Mouse (Mus musculus): ENCODE results near the gene Atf6. TPM values are rescaled to one million over a fixed set of nuclear protein-coding genes. Genes with fewer than 3 reads are reported as not detected.

The Atf6 gene
- polyA plus RNA-seq, 1 experiment from 2014 or later = 9.8 TPM

DNA sequence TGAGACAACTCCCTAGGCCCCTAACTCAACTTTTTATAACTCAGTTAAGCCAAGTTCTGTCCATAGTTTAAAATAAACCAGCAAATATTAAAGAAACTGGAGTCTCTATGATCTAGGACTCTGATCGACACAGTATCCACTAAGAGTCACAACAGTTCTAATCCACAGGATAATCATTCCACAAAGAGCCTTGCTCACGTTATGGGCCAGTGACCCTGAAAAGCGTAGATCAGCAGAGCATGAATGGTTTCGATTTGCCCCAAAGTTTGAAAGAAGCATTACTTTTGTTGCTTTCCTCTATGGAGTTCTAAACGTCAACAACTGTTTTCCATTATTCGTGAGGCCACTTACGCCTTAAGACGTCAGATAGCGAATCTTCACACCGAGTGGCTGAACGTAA, 62.9 kb downstream of the Atf6 start:
- no peak overlapping the region for H3K4me3 ChIP-seq (ENCODE audit: low read depth, low read length)
- no peaks in the 10 kb centered on the region for H3K27me3 ChIP-seq (ENCODE audit: control insufficient read depth, insufficient read depth, low read length)
- no peak for DNase-seq (ENCODE audit: low spot score)
- no peaks in the 10 kb centered on the region for H3K9me3 ChIP-seq (ENCODE audit: control insufficient read depth, low read length)
- H3K36me3 ChIP-seq (ENCODE audit: control insufficient read depth, insufficient read depth, low read length) = no peaks in the 10 kb centered on the region
- H3K9ac ChIP-seq (ENCODE audit: low read length) = no peak overlapping the region
- H3K27ac ChIP-seq (ENCODE audit: low read depth, low read length) = no peak overlapping the region
- WGBS = 34% methylated on average over 11 of the region's 11 CpGs
- H3K4me1 ChIP-seq (replicated peaks; ENCODE audit: control insufficient read depth, insufficient read depth, low read length) = no peaks in the 10 kb centered on the region
- H3K4me2 ChIP-seq (ENCODE audit: low read depth, low read length, severe bottlenecking) = no peak overlapping the region
- ATAC-seq (replicated peaks; ENCODE audit: low FRiP score) = no peak

DNA sequence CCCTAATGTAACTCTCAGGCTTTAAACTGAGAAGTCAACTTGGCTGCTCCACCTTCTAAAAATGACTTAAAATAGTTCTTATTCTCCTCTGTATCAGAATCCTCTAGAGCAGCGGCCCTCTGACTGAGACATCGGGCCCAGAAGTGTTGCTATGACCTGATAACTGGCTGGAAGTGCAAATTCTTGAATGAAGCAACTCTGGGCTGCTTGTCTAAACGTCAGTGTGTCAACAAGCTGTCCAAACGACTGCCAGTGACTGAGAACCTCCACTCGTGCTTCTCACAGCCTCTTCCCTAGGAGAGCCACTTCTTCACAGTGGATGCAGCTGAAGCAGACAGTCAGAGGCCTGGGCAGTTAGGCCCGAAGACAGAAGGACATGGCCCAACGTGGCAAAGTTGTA, 64.9 kb downstream of the Atf6 start:
- Histone ChIP-seq H3K9ac (ENCODE audit: low read length) (no peak overlapping the region), H3K4me3 (ENCODE audit: low read depth, low read length) (no peak overlapping the region), H3K36me3 (ENCODE audit: control insufficient read depth, insufficient read depth, low read length) (no peaks in the 10 kb centered on the region), H3K4me1 (replicated peaks; ENCODE audit: control insufficient read depth, insufficient read depth, low read length) (no peaks in the 10 kb centered on the region), H3K9me3 (ENCODE audit: control insufficient read depth, low read length) (no peaks in the 10 kb centered on the region), H3K27me3 (ENCODE audit: control insufficient read depth, insufficient read depth, low read length) (no peaks in the 10 kb centered on the region), H3K4me2 (ENCODE audit: low read depth, low read length, severe bottlenecking) (no peak overlapping the region), H3K27ac (ENCODE audit: low read depth, low read length) (no peak overlapping the region)
- 72% methylated on average over 7 of the region's 7 CpGs for WGBS
- ATAC-seq (replicated peaks; ENCODE audit: low FRiP score) = no peak
- no peak for DNase-seq (ENCODE audit: low spot score)

- H3K27me3 ChIP-seq (ENCODE audit: control insufficient read depth, insufficient read depth, low read length) = no peaks in the 10 kb centered on the region
- DNase-seq (ENCODE audit: low spot score) (no peak), ATAC-seq (replicated peaks; ENCODE audit: low FRiP score) (no peak)
- no peak overlapping the region for H3K4me3 ChIP-seq (ENCODE audit: low read depth, low read length)
- no peaks in the 10 kb centered on the region for H3K36me3 ChIP-seq (ENCODE audit: control insufficient read depth, insufficient read depth, low read length)
- H3K4me2 ChIP-seq (ENCODE audit: low read depth, low read length, severe bottlenecking) = no peak overlapping the region
- whole genome bisulfite sequencing = 91% methylated on average over 3 of the region's 3 CpGs
- no peak overlapping the region for H3K27ac ChIP-seq (ENCODE audit: low read depth, low read length)
- H3K9ac ChIP-seq (ENCODE audit: low read length) = no peak overlapping the region
- H3K9me3 ChIP-seq (ENCODE audit: control insufficient read depth, low read length) = no peaks in the 10 kb centered on the region
- H3K4me1 ChIP-seq (replicated peaks; ENCODE audit: control insufficient read depth, insufficient read depth, low read length) = no peaks in the 10 kb centered on the region
Observed at GRCm38 (mm10) chr1:170800694-170801093, 66.9 kb downstream of the Atf6 start.

DNA sequence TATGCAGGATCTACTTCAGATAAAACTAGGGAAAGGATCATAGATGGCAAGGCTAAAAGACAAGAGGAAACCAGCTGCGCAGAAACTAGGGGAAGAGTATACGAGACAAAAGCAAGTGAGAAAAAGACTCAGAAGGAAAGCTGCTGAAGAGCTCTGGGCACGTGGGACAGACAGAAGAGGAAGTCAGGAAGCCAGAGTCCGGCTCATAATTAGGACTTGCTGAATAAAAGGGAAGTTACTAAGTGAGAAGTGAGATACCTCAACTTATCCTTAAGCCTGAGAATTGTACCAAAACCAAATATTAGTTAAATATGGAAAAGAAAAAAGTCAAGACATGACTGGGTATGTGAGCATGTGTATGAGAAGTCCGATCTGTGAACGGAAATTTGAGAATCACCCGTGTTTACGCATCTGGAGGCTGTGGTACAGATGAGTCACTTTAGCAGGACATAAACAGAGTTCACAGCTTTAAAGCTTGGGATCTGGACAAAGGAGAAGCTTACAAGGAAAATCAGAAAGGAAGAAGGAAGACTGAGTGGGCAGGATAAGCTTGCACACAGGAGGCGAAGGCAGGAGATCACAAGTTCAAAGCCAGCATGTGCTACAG, 71.7 kb downstream of the Atf6 start:
- no peaks in the 10 kb centered on the region for H3K9me3 ChIP-seq (ENCODE audit: control insufficient read depth, low read length)
- 83% methylated on average over 9 of the region's 9 CpGs for WGBS
- no peak for DNase-seq (ENCODE audit: low spot score)

GRCm38 (mm10) chr1:170791542-170791941, 76.0 kb downstream of the Atf6 start:
- no peaks in the 10 kb centered on the region for H3K9me3 ChIP-seq (ENCODE audit: control insufficient read depth, low read length)
- no peak overlapping the region for H3K4me2 ChIP-seq (ENCODE audit: low read depth, low read length, severe bottlenecking)
- WGBS = 88% methylated on average over 6 of the region's 6 CpGs
- H3K4me1 ChIP-seq (replicated peaks; ENCODE audit: control insufficient read depth, insufficient read depth, low read length) = no peaks in the 10 kb centered on the region
- no peak overlapping the region for H3K9ac ChIP-seq (ENCODE audit: low read length)
- H3K27me3 ChIP-seq (ENCODE audit: control insufficient read depth, insufficient read depth, low read length) = no peaks in the 10 kb centered on the region
- no peak overlapping the region for H3K4me3 ChIP-seq (ENCODE audit: low read depth, low read length)
- DNase-seq (ENCODE audit: low spot score) (no peak), ATAC-seq (replicated peaks; ENCODE audit: low FRiP score) (no peak)
- H3K27ac ChIP-seq (ENCODE audit: low read depth, low read length) = no peak overlapping the region
- no peaks in the 10 kb centered on the region for H3K36me3 ChIP-seq (ENCODE audit: control insufficient read depth, insufficient read depth, low read length)

More for the DNA sequence above, 71.7 kb downstream of the Atf6 start:
- H3K27ac ChIP-seq (ENCODE audit: low read depth, low read length) = no peak overlapping the region
- H3K36me3 ChIP-seq (ENCODE audit: control insufficient read depth, insufficient read depth, low read length) = no peaks in the 10 kb centered on the region
- H3K4me3 ChIP-seq (ENCODE audit: low read depth, low read length) = no peak overlapping the region
- no peak for ATAC-seq (replicated peaks; ENCODE audit: low FRiP score)
- no peak overlapping the region for H3K9ac ChIP-seq (ENCODE audit: low read length)
- H3K27me3 ChIP-seq (ENCODE audit: control insufficient read depth, insufficient read depth, low read length) = no peaks in the 10 kb centered on the region
- H3K4me2 ChIP-seq (ENCODE audit: low read depth, low read length, severe bottlenecking) = no peak overlapping the region
- no peaks in the 10 kb centered on the region for H3K4me1 ChIP-seq (replicated peaks; ENCODE audit: control insufficient read depth, insufficient read depth, low read length)

GRCm38 (mm10) chr1:170791001-170791400, 76.6 kb downstream of the Atf6 start:
- Histone ChIP-seq H3K27ac (ENCODE audit: low read depth, low read length) (no peak overlapping the region), H3K4me2 (ENCODE audit: low read depth, low read length, severe bottlenecking) (no peak overlapping the region), H3K36me3 (ENCODE audit: control insufficient read depth, insufficient read depth, low read length) (no peaks in the 10 kb centered on the region), H3K4me1 (replicated peaks; ENCODE audit: control insufficient read depth, insufficient read depth, low read length) (no peaks in the 10 kb centered on the region), H3K27me3 (ENCODE audit: control insufficient read depth, insufficient read depth, low read length) (no peaks in the 10 kb centered on the region), H3K9me3 (ENCODE audit: control insufficient read depth, low read length) (no peaks in the 10 kb centered on the region), H3K9ac (ENCODE audit: low read length) (no peak overlapping the region), H3K4me3 (ENCODE audit: low read depth, low read length) (no peak overlapping the region)
- DNase-seq (ENCODE audit: low spot score) = no peak
- 92% methylated on average over 3 of the region's 3 CpGs for WGBS
- no peak for ATAC-seq (replicated peaks; ENCODE audit: low FRiP score)

DNA sequence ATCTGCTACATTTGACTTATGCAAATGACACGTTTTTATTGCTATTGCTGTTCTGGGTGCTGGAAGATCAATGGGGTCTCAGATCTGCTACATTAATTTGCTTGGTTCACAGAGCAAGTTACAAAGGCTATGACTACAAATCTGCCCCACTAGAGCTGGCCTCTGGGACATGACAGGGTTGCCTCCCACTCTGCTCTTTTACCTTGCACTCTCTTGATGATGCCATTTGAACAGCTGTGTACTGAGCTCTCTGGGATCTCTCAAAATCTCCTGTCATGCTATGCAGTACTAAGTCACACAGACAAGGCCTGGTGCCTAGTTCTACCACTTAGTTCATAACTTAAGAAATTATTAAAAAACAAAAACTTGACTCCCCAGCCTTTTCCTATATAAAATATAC, 79.9 kb downstream of the Atf6 start:
- 72% methylated on average over 1 of the region's 1 CpGs for WGBS

GRCm38 (mm10) chr1:170786570-170787341, 80.8 kb downstream of the Atf6 start:
- Histone ChIP-seq H3K27ac (ENCODE audit: low read depth, low read length) (no peak overlapping the region), H3K9ac (ENCODE audit: low read length) (no peak overlapping the region), H3K36me3 (ENCODE audit: control insufficient read depth, insufficient read depth, low read length) (no peaks in the 10 kb centered on the region), H3K4me1 (replicated peaks; ENCODE audit: control insufficient read depth, insufficient read depth, low read length) (no peaks in the 10 kb centered on the region), H3K27me3 (ENCODE audit: control insufficient read depth, insufficient read depth, low read length) (no peaks in the 10 kb centered on the region), H3K4me2 (ENCODE audit: low read depth, low read length, severe bottlenecking) (no peak overlapping the region), H3K9me3 (ENCODE audit: control insufficient read depth, low read length) (no peaks in the 10 kb centered on the region), H3K4me3 (ENCODE audit: low read depth, low read length) (no peak overlapping the region)
- DNase-seq (ENCODE audit: low spot score) (no peak), ATAC-seq (replicated peaks; ENCODE audit: low FRiP score) (no peak)
- WGBS = 95% methylated on average over 14 of the region's 14 CpGs

More for the DNA sequence above, 79.9 kb downstream of the Atf6 start:
- no peak overlapping the region for H3K27ac ChIP-seq (ENCODE audit: low read depth, low read length)
- H3K4me3 ChIP-seq (ENCODE audit: low read depth, low read length) = no peak overlapping the region
- no peaks in the 10 kb centered on the region for H3K27me3 ChIP-seq (ENCODE audit: control insufficient read depth, insufficient read depth, low read length)
- H3K9me3 ChIP-seq (ENCODE audit: control insufficient read depth, low read length) = no peaks in the 10 kb centered on the region
- no peak overlapping the region for H3K4me2 ChIP-seq (ENCODE audit: low read depth, low read length, severe bottlenecking)
- H3K36me3 ChIP-seq (ENCODE audit: control insufficient read depth, insufficient read depth, low read length) = no peaks in the 10 kb centered on the region
- H3K4me1 ChIP-seq (replicated peaks; ENCODE audit: control insufficient read depth, insufficient read depth, low read length) = no peaks in the 10 kb centered on the region
- ATAC-seq (replicated peaks; ENCODE audit: low FRiP score) (no peak), DNase-seq (ENCODE audit: low spot score) (no peak)
- H3K9ac ChIP-seq (ENCODE audit: low read length) = no peak overlapping the region

- H3K4me2 ChIP-seq (ENCODE audit: low read depth, low read length, severe bottlenecking) = no peak overlapping the region
- H3K36me3 ChIP-seq (ENCODE audit: control insufficient read depth, insufficient read depth, low read length) = no peaks in the 10 kb centered on the region
- DNase-seq (ENCODE audit: low spot score) (no peak), ATAC-seq (replicated peaks; ENCODE audit: low FRiP score) (no peak)
- H3K4me1 ChIP-seq (replicated peaks; ENCODE audit: control insufficient read depth, insufficient read depth, low read length) = no peaks in the 10 kb centered on the region
- WGBS = 88% methylated on average over 4 of the region's 4 CpGs
- no peak overlapping the region for H3K4me3 ChIP-seq (ENCODE audit: low read depth, low read length)
- no peak overlapping the region for H3K9ac ChIP-seq (ENCODE audit: low read length)
- no peaks in the 10 kb centered on the region for H3K9me3 ChIP-seq (ENCODE audit: control insufficient read depth, low read length)
- H3K27ac ChIP-seq (ENCODE audit: low read depth, low read length) = no peak overlapping the region
- no peaks in the 10 kb centered on the region for H3K27me3 ChIP-seq (ENCODE audit: control insufficient read depth, insufficient read depth, low read length)
Observed at GRCm38 (mm10) chr1:170777688-170778087, 89.9 kb downstream of the Atf6 start.
